Mouse (Mus musculus): Measurements from ENCODE around the gene Megf11. TPM values are rescaled to one million over a fixed set of nuclear protein-coding genes. Genes with fewer than 3 reads are reported as not detected.

Megf11 gene
- polyA plus RNA-seq, 2 experiments, result 0.80 to 1.0 TPM

DNA sequence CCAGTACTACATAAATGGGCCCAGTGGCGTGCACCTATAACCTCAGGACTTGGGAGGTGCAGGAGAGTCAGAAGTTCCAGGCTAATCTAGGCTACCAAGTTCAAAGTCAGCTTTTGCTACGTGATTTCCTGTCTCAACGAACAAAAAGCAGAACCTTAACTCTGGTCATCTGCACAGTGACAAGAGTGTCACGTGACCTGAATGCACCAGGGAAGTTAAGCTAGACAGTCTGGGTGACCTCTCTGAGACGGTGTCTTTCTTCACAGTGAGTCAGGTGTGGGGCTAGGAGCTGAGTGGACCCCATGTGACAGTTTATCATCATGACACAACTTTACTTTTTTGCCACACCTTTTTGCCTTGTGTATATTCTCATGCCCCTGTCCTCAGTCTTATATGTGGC is 67.3 kb downstream of the Megf11 start:
- WGBS, result 68% methylated on average over 5 of the region's 5 CpGs

GRCm38 (mm10) chr9:64454196-64454595 is 68.8 kb downstream of the Megf11 start:
- H3K9me3 ChIP-seq (ENCODE audit: control insufficient read depth, low read length), result no peaks in the 10 kb centered on the region
- no peak for ATAC-seq (ENCODE audit: low FRiP score, low read depth)
- no peak overlapping the region for H3K9ac ChIP-seq (ENCODE audit: low read depth, low read length, severe bottlenecking)
- no peak overlapping the region for H3K27ac ChIP-seq (replicated peaks; ENCODE audit: low read depth, low read length)
- no peaks in the 10 kb centered on the region for H3K27me3 ChIP-seq (ENCODE audit: control insufficient read depth, insufficient read depth, low read length)
- no peak overlapping the region for H3K4me2 ChIP-seq (replicated peaks; ENCODE audit: low read depth, low read length, severe bottlenecking)
- H3K4me3 ChIP-seq (replicated peaks; ENCODE audit: low read length), result no peak overlapping the region
- no peak for TF ChIP-seq POLR2A (IDR thresholded peaks at IDR 0.05; ENCODE audit: borderline replicate concordance, extremely low read depth, insufficient read depth, insufficient read length)
- H3K4me1 ChIP-seq (ENCODE audit: control insufficient read depth, insufficient read depth, low read length), result peaks cover 23% of the 10 kb centered on the region
- no peaks in the 10 kb centered on the region for H3K36me3 ChIP-seq (ENCODE audit: control insufficient read depth, insufficient read depth, low read length)
- DNase-seq (ENCODE audit: low spot score), result no peak
- WGBS, result 76% methylated on average over 4 of the region's 4 CpGs

More for the DNA sequence above, 67.3 kb downstream of the Megf11 start:
- Histone ChIP-seq H3K4me2 (replicated peaks; ENCODE audit: low read depth, low read length, severe bottlenecking) (no peak overlapping the region), H3K27me3 (ENCODE audit: control insufficient read depth, insufficient read depth, low read length) (no peaks in the 10 kb centered on the region), H3K4me1 (ENCODE audit: control insufficient read depth, insufficient read depth, low read length) (peaks cover 15% of the 10 kb centered on the region), H3K9me3 (ENCODE audit: control insufficient read depth, low read length) (no peaks in the 10 kb centered on the region), H3K36me3 (ENCODE audit: control insufficient read depth, insufficient read depth, low read length) (no peaks in the 10 kb centered on the region), H3K27ac (replicated peaks; ENCODE audit: low read depth, low read length) (no peak overlapping the region), H3K4me3 (replicated peaks; ENCODE audit: low read length) (no peak overlapping the region), H3K9ac (ENCODE audit: low read depth, low read length, severe bottlenecking) (no peak overlapping the region)
- no peak for ATAC-seq (ENCODE audit: low FRiP score, low read depth)
- no peak for TF ChIP-seq POLR2A (IDR thresholded peaks at IDR 0.05; ENCODE audit: borderline replicate concordance, extremely low read depth, insufficient read depth, insufficient read length)
- DNase-seq (ENCODE audit: low spot score), result no peak

DNA sequence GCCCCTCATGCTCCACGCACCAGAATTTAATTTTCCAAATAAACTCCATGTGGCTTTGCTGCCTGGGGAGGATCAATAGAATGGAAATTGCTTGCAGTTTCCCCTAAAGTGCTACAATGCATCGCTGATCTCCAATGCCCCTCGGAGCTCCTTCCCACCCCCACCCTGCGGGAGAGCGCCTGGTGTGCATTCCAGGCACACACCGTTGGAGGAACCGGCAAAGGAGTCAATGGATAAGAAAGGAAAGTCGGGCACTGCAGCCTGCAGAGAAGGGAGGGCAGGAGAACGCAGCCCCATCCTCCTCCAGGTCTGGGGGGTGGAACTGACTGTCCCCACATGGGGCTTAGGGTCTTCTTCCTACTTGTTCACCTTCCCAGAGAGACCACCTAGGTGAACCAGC is 70.5 kb downstream of the Megf11 start:
- under 1% methylated on average over 9 of the region's 9 CpGs for WGBS
- Histone ChIP-seq H3K4me3 (replicated peaks; ENCODE audit: low read length) (no peak overlapping the region), H3K4me1 (ENCODE audit: control insufficient read depth, insufficient read depth, low read length) (peaks cover 23% of the 10 kb centered on the region), H3K9me3 (ENCODE audit: control insufficient read depth, low read length) (no peaks in the 10 kb centered on the region), H3K27me3 (ENCODE audit: control insufficient read depth, insufficient read depth, low read length) (no peaks in the 10 kb centered on the region), H3K9ac (ENCODE audit: low read depth, low read length, severe bottlenecking) (no peak overlapping the region), H3K27ac (replicated peaks; ENCODE audit: low read depth, low read length) (no peak overlapping the region), H3K4me2 (replicated peaks; ENCODE audit: low read depth, low read length, severe bottlenecking) (peak overlapping the region; percentile 13; the same call in 1 of the 2 replicates), H3K36me3 (ENCODE audit: control insufficient read depth, insufficient read depth, low read length) (no peaks in the 10 kb centered on the region)
- TF ChIP-seq POLR2A (IDR thresholded peaks at IDR 0.05; ENCODE audit: borderline replicate concordance, extremely low read depth, insufficient read depth, insufficient read length), result no peak
- ATAC-seq (ENCODE audit: low FRiP score, low read depth), result no peak
- no peak for DNase-seq (ENCODE audit: low spot score)

DNA sequence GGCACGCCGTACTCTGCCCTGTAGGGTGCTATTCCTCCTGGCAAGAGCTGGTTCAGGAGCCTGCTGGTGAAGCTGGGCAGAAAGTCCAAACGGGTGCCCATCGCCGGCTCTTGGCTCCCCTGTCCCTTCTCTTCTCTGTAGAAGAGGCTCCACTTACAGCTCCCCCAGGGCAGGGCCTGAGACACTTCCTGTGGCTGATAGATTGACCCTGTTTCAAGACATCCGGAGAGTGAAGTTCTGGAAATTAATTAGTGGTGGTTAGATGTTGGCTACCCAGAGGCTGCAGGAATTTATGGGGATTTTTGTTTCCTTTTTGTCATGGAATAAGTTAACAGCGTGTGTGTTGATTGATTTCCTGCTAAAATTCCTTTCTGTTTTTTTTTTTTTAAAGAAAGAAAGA is 72.2 kb downstream of the Megf11 start:
- Histone ChIP-seq H3K9me3 (ENCODE audit: control insufficient read depth, low read length) (no peaks in the 10 kb centered on the region), H3K4me2 (replicated peaks; ENCODE audit: low read depth, low read length, severe bottlenecking) (no peak overlapping the region), H3K36me3 (ENCODE audit: control insufficient read depth, insufficient read depth, low read length) (no peaks in the 10 kb centered on the region), H3K4me1 (ENCODE audit: control insufficient read depth, insufficient read depth, low read length) (peaks cover 23% of the 10 kb centered on the region), H3K9ac (ENCODE audit: low read depth, low read length, severe bottlenecking) (no peak overlapping the region), H3K27ac (replicated peaks; ENCODE audit: low read depth, low read length) (0 out of 2 replicates have a peak overlapping the region, but pooled peaks have one; percentile 11), H3K4me3 (replicated peaks; ENCODE audit: low read length) (no peak overlapping the region), H3K27me3 (ENCODE audit: control insufficient read depth, insufficient read depth, low read length) (no peaks in the 10 kb centered on the region)
- WGBS, result 31% methylated on average over 7 of the region's 7 CpGs
- no peak for ATAC-seq (ENCODE audit: low FRiP score, low read depth)
- TF ChIP-seq POLR2A (IDR thresholded peaks at IDR 0.05; ENCODE audit: borderline replicate concordance, extremely low read depth, insufficient read depth, insufficient read length), result no peak
- no peak for DNase-seq (ENCODE audit: low spot score)

- DNase-seq (ENCODE audit: low spot score) (no peak), ATAC-seq (ENCODE audit: low FRiP score, low read depth) (no peak)
- TF ChIP-seq POLR2A (IDR thresholded peaks at IDR 0.05; ENCODE audit: borderline replicate concordance, extremely low read depth, insufficient read depth, insufficient read length), result no peak
- WGBS, result 28% methylated on average over 16 of the region's 16 CpGs
- Histone ChIP-seq H3K4me1 (ENCODE audit: control insufficient read depth, insufficient read depth, low read length) (peaks cover 24% of the 10 kb centered on the region), H3K9me3 (ENCODE audit: control insufficient read depth, low read length) (no peaks in the 10 kb centered on the region), H3K36me3 (ENCODE audit: control insufficient read depth, insufficient read depth, low read length) (no peaks in the 10 kb centered on the region), H3K4me3 (replicated peaks; ENCODE audit: low read length) (no peak overlapping the region), H3K27ac (replicated peaks; ENCODE audit: low read depth, low read length) (no peak overlapping the region), H3K9ac (ENCODE audit: low read depth, low read length, severe bottlenecking) (no peak overlapping the region), H3K4me2 (replicated peaks; ENCODE audit: low read depth, low read length, severe bottlenecking) (no peak overlapping the region), H3K27me3 (ENCODE audit: control insufficient read depth, insufficient read depth, low read length) (no peaks in the 10 kb centered on the region)
These were observed 76.3 kb downstream of the Megf11 start for GRCm38 (mm10) chr9:64461568-64462308.
